16 mouse cellular contexts compared by ENCODE assay signal in the genomic region with DNA sequence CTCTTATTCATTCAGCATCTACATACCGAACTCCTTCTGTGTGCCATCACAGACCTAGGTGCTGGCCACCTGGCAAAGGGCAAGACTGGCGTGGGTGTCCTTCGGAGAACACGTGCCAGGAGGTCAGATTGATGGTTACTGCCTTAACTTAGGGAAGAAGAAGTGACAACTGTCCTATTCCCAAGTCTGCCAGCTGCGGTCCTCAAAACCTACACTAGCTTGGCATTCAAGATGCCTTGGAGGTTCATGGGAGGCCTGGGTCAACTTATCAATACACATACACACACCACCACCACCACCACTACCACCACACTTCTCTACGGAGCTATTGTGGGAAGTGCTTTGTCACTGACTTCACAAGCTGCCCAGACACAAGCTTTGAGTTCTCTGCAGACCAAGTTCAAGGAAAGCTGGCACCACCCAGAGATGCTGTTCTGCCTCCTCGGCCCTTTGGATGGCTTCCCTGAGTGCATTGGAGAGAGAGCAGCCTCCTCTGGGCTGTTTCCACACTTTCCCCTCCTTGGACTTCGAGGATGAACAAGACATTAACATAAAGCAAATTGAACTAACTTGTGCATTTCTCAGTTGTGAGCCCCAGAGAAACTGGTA. TPM values are rescaled to one million over a fixed set of nuclear protein-coding genes. Genes with fewer than 3 reads are reported as not detected.
DNase-seq lines count a peak whose midpoint lies in the region; ATAC-seq lines count a peak whose summit lies in the region.
"Had no signal": no experiment of that assay in that cellular context is flagged by ENCODE, and none has a peak within 500 bp of the region (broad histone marks: within the 10 kb centered on the region; RNA-seq: fewer than 3 reads in every experiment).

No protein-coding gene starts in this region.

- H3K4me3 ChIP-seq in forebrain, embryonic 12.5 days (replicated peaks), result peak overlapping the region; percentile 77
- peak overlapping the region; percentile 5; the same call in 1 of the 2 replicates for H3K4me3 ChIP-seq in hindbrain, embryonic 16.5 days (ENCODE audit: low read length)
- no peak overlapping the region for H3K4me3 ChIP-seq in neural tube, embryonic 14.5 days (ENCODE audit: low read depth, low read length)
- H3K4me3 ChIP-seq: liver, embryonic 12.5 days had no signal

- no peaks in the 10 kb centered on the region for H3K36me3 ChIP-seq in forebrain, embryonic 12.5 days (replicated peaks)
- no peaks in the 10 kb centered on the region for H3K36me3 ChIP-seq in hindbrain, embryonic 16.5 days (ENCODE audit: control insufficient read depth, insufficient read depth, low read length)
- H3K36me3 ChIP-seq in neural tube, embryonic 14.5 days (ENCODE audit: control insufficient read depth, insufficient read depth, low read length), result no peaks in the 10 kb centered on the region
- H3K36me3 ChIP-seq: G1E; heart, embryonic 13.5 days; intestine, embryonic 15.5 days; liver, embryonic 12.5 days; stomach, embryonic 15.5 days had no signal

- peak overlapping the region; percentile 36; the same call in 1 of the 2 replicates for H3K9ac ChIP-seq in forebrain, embryonic 12.5 days
- no peak overlapping the region for H3K9ac ChIP-seq in hindbrain, embryonic 16.5 days (ENCODE audit: low read depth, low read length)
- H3K9ac ChIP-seq in neural tube, embryonic 14.5 days (replicated peaks; ENCODE audit: low read depth, low read length), result no peak overlapping the region
- H3K9ac ChIP-seq: intestine, embryonic 15.5 days; liver, embryonic 12.5 days; stomach, embryonic 15.5 days had no signal

- H3K27me3 ChIP-seq in forebrain, embryonic 12.5 days, result peaks cover 6% of the 10 kb centered on the region; the same call in 1 of the 2 replicates
- H3K27me3 ChIP-seq in hindbrain, embryonic 16.5 days (replicated peaks; ENCODE audit: control insufficient read depth, insufficient read depth, low read length), result no peaks in the 10 kb centered on the region
- H3K27me3 ChIP-seq in neural tube, embryonic 14.5 days (ENCODE audit: control insufficient read depth, insufficient read depth, low read length), result no peaks in the 10 kb centered on the region

- H3K9me3 ChIP-seq in forebrain, embryonic 12.5 days, result no peaks in the 10 kb centered on the region
- no peaks in the 10 kb centered on the region for H3K9me3 ChIP-seq in hindbrain, embryonic 16.5 days (ENCODE audit: control insufficient read depth, low read length)
- H3K9me3 ChIP-seq in neural tube, embryonic 14.5 days (ENCODE audit: control insufficient read depth, low read length), result no peaks in the 10 kb centered on the region
- H3K9me3 ChIP-seq: heart, embryonic 13.5 days; intestine, embryonic 15.5 days; liver, embryonic 12.5 days; stomach, embryonic 15.5 days had no signal

- peak overlapping the region; percentile 83 for H3K4me2 ChIP-seq in forebrain, embryonic 12.5 days
- peak overlapping the region; percentile 79 for H3K4me2 ChIP-seq in hindbrain, embryonic 16.5 days (ENCODE audit: low read length)
- H3K4me2 ChIP-seq in neural tube, embryonic 14.5 days (ENCODE audit: low read depth, low read length), result peak overlapping the region; percentile 49; the same call in 1 of the 2 replicates

- ATAC-seq in forebrain, embryonic 12.5 days (ENCODE audit: low FRiP score), result no peak
- no peak for ATAC-seq in hindbrain, embryonic 16.5 days
- no peak for ATAC-seq in neural tube, embryonic 14.5 days (ENCODE audit: low read depth)
- no peak for ATAC-seq in megakaryocyte progenitor cell, adult 5-6 weeks (replicated peaks; ENCODE audit: poor library complexity)
- ATAC-seq: intestine, embryonic 15.5 days; liver, embryonic 12.5 days had no signal

- peak; percentile 59 to 61 for DNase-seq in cerebellum, adult 18-20 months
- no peak for DNase-seq in cerebellum, adult 8-10 months
- no peak for DNase-seq in kidney, postnatal 36 days
- DNase-seq in embryo, embryonic 10 days (ENCODE audit: low spot score), result no peak
- DNase-seq: embryo, embryonic 11 days; gastrocnemius, postnatal 14 days; lung, postnatal 10 days had no signal

- peaks cover 55% of the 10 kb centered on the region for H3K4me1 ChIP-seq in forebrain, embryonic 12.5 days
- peaks cover 23% of the 10 kb centered on the region for H3K4me1 ChIP-seq in hindbrain, embryonic 16.5 days (ENCODE audit: control insufficient read depth, insufficient read depth, low read depth, low read length)
- peaks cover 14% of the 10 kb centered on the region; the same call in 1 of the 2 replicates for H3K4me1 ChIP-seq in neural tube, embryonic 14.5 days (ENCODE audit: control insufficient read depth, insufficient read depth, low read length)
- H3K4me1 ChIP-seq: intestine, embryonic 15.5 days; stomach, embryonic 15.5 days had no signal

- peak overlapping the region; percentile 94 for H3K27ac ChIP-seq in forebrain, embryonic 12.5 days
- H3K27ac ChIP-seq in hindbrain, embryonic 16.5 days (ENCODE audit: low read depth, low read length), result no peak overlapping the region
- no peak overlapping the region for H3K27ac ChIP-seq in neural tube, embryonic 14.5 days (ENCODE audit: low read depth, low read length)
- H3K27ac ChIP-seq: heart, embryonic 13.5 days; intestine, embryonic 15.5 days; liver, embryonic 12.5 days; stomach, embryonic 15.5 days had no signal

- WGBS in forebrain, embryonic 12.5 days, result 65% methylated on average over 8 of the region's 8 CpGs
- 62% methylated on average over 8 of the region's 8 CpGs for WGBS in hindbrain, embryonic 16.5 days
- WGBS in neural tube, embryonic 14.5 days, result 69% methylated on average over 8 of the region's 8 CpGs

RNA-seq across cellular contexts. Expression of a gene that starts 2.1 kb away (rescaled TPM):
- polyA plus RNA-seq in forebrain, embryonic 12.5 days (2016; fragmentation: Nextera tagmentation; extraction: Ambion mirVana), result 47.6 and 53.8 TPM in 2 replicates
- polyA plus RNA-seq in hindbrain, embryonic 16.5 days (2015; fragmentation: Nextera tagmentation; extraction: Ambion mirVana), result 33.9 and 35.0 TPM in 2 replicates
- polyA plus RNA-seq in neural tube, embryonic 14.5 days (2014; fragmentation: Nextera tagmentation; extraction: Ambion mirVana), result 40.1 and 50.5 TPM in 2 replicates
- not detected in 2 replicates for total RNA-seq in megakaryocyte progenitor cell, adult 5-6 weeks (2015)
- total RNA-seq in megakaryocyte progenitor cell, adult 5-6 weeks (2017), result not detected in 2 replicates
- polyA plus RNA-seq: G1E; liver, embryonic 12.5 days had no signal

RNA-seq across cellular contexts. Expression of a gene that starts 51.9 kb away (rescaled TPM):
- 24.8 and 25.8 TPM in 2 replicates for polyA plus RNA-seq in forebrain, embryonic 12.5 days (2016; fragmentation: Nextera tagmentation; extraction: Ambion mirVana)
- polyA plus RNA-seq in hindbrain, embryonic 16.5 days (2015; fragmentation: Nextera tagmentation; extraction: Ambion mirVana), result 30.9 and 35.9 TPM in 2 replicates
- 36.2 and 40.9 TPM in 2 replicates for polyA plus RNA-seq in neural tube, embryonic 14.5 days (2014; fragmentation: Nextera tagmentation; extraction: Ambion mirVana)
- 7.0 and 9.5 TPM in 2 replicates for total RNA-seq in megakaryocyte progenitor cell, adult 5-6 weeks (2015)
- 5.7 and 6.6 TPM in 2 replicates for total RNA-seq in megakaryocyte progenitor cell, adult 5-6 weeks (2017)

Comparison
In these comparisons a context has a peak if more than half of its experiments do, and no peak if none do; other contexts are left out.
1. DNase-seq: peak in cerebellum, adult 18-20 months (2 of 2); none in cerebellum, adult 8-10 months (single experiment), kidney, postnatal 36 days (0 of 2) and embryo, embryonic 10 days (single experiment).
2. Peak in every context shown above with its lines, with median percentiles within 50 percentile points of each other: H3K4me2 ChIP-seq.